Comparison of ENCODE assay signal across 20 mouse cellular contexts in the genomic region with DNA sequence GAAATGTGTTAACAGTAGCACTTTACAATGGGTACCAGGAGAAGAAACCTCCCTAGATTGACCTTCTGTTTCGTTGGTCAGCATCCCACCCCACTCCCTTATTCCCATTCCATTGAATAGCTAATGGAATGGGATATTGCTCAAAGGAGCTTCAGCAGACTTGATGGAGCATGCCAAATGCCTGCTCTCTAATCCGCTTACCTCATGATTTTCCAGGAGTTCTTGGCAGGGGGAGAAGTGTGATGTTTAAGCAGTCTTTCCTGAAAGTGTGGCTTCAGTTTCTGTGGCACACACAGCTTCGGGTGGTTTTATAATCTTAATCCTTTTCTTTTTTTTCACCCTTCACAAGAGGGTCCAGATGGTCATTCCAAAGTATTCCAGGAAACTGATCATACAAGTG.
DNase-seq lines count a peak whose midpoint lies in the region; ATAC-seq and TF ChIP-seq lines count a peak whose summit lies in the region.
"Had no signal": no experiment of that assay in that cellular context is flagged by ENCODE, and none has a peak within 500 bp of the region (broad histone marks: within the 10 kb centered on the region; RNA-seq: fewer than 3 reads in every experiment).

No protein-coding gene starts in this region.

- no peak for TF ChIP-seq CTCF in forebrain, postnatal 0 days (IDR thresholded peaks at IDR 0.05; ENCODE audit: low read depth)

- H3K9me3 ChIP-seq in forebrain, embryonic 15.5 days: no peaks in the 10 kb centered on the region
- no peaks in the 10 kb centered on the region for H3K9me3 ChIP-seq in forebrain, postnatal 0 days (ENCODE audit: low read length)
- H3K9me3 ChIP-seq: embryonic facial prominence, embryonic 13.5 days; hindbrain, embryonic 15.5 days; liver, embryonic 13.5 days had no signal

- no peaks in the 10 kb centered on the region for H3K27me3 ChIP-seq in forebrain, embryonic 15.5 days
- H3K27me3 ChIP-seq in forebrain, postnatal 0 days (ENCODE audit: insufficient read depth, low read length): no peaks in the 10 kb centered on the region
- H3K27me3 ChIP-seq: embryonic facial prominence, embryonic 13.5 days; hindbrain, embryonic 15.5 days; liver, embryonic 13.5 days had no signal

- no peak overlapping the region for H3K4me2 ChIP-seq in forebrain, embryonic 15.5 days (replicated peaks)
- no peak overlapping the region for H3K4me2 ChIP-seq in forebrain, postnatal 0 days (ENCODE audit: low read depth)
- H3K4me2 ChIP-seq: embryonic facial prominence, embryonic 13.5 days; heart, embryonic 11.5 days; hindbrain, embryonic 15.5 days; liver, embryonic 13.5 days had no signal

- peaks cover 21% of the 10 kb centered on the region for H3K4me1 ChIP-seq in forebrain, embryonic 15.5 days
- no peaks in the 10 kb centered on the region for H3K4me1 ChIP-seq in forebrain, postnatal 0 days (ENCODE audit: insufficient read depth)
- H3K4me1 ChIP-seq: embryonic facial prominence, embryonic 13.5 days; hindbrain, embryonic 15.5 days; liver, embryonic 13.5 days had no signal

- ATAC-seq in forebrain, embryonic 15.5 days (replicated peaks): peak; percentile 81
- no peak for ATAC-seq in forebrain, postnatal 0 days
- no peak for ATAC-seq in megakaryocyte progenitor cell, adult 5-6 weeks (replicated peaks; ENCODE audit: poor library complexity)

- intact Hi-C loops in left cerebral cortex, postnatal 14 days (cut with DNase I): no loop called here

- H3K4me3 ChIP-seq in forebrain, embryonic 15.5 days: no peak overlapping the region
- no peak overlapping the region for H3K4me3 ChIP-seq in forebrain, postnatal 0 days (ENCODE audit: low read depth, low read length)
- H3K4me3 ChIP-seq: embryonic facial prominence, embryonic 13.5 days; hindbrain, embryonic 15.5 days; liver, embryonic 13.5 days had no signal

- H3K9ac ChIP-seq in forebrain, embryonic 15.5 days (replicated peaks): no peak overlapping the region
- no peak overlapping the region for H3K9ac ChIP-seq in forebrain, postnatal 0 days
- H3K9ac ChIP-seq: embryonic facial prominence, embryonic 13.5 days; hindbrain, embryonic 15.5 days; liver, embryonic 13.5 days had no signal

- no peak for DNase-seq in forebrain, postnatal 0 days
- DNase-seq in left cerebral cortex, postnatal 14 days (ENCODE audit: low spot score in 2 of 2): peak; percentile 8 to 45
- no peak for DNase-seq in left cerebral cortex, adult 11 months (ENCODE audit: low spot score)
- peak; percentile 63 for DNase-seq in fat pad, adult 2 months (ENCODE audit: extremely low read depth, low read depth, low spot score)
- peak; percentile 7 for DNase-seq in retina, embryonic 14.5 days (ENCODE audit: low spot score)
- DNase-seq: adrenal gland, postnatal 10 days; B cell, adult 2 months; cerebellum, adult 2 months; gastrocnemius, postnatal 25 days; heart, postnatal 14 days; kidney, adult 11 months; liver, embryonic 13.5 days; right cerebral cortex, postnatal 25 days; thymus, postnatal 36 days had no signal

- peak overlapping the region; percentile 46; the same call in 1 of the 2 replicates for H3K27ac ChIP-seq in forebrain, embryonic 15.5 days (replicated peaks)
- no peak overlapping the region for H3K27ac ChIP-seq in forebrain, postnatal 0 days (ENCODE audit: low read depth, low read length)
- H3K27ac ChIP-seq: embryonic facial prominence, embryonic 13.5 days; hindbrain, embryonic 15.5 days; kidney, postnatal 0 days; liver, embryonic 13.5 days had no signal

- no peaks in the 10 kb centered on the region for H3K36me3 ChIP-seq in forebrain, embryonic 15.5 days
- H3K36me3 ChIP-seq in forebrain, postnatal 0 days (ENCODE audit: insufficient read depth): no peaks in the 10 kb centered on the region
- H3K36me3 ChIP-seq: embryonic facial prominence, embryonic 13.5 days; hindbrain, embryonic 15.5 days; liver, embryonic 13.5 days had no signal

- WGBS in forebrain, embryonic 15.5 days: 13% methylated on average over 3 of the region's 3 CpGs
- whole genome bisulfite sequencing in forebrain, postnatal 0 days: 11% methylated on average over 3 of the region's 3 CpGs

Comparison
In these comparisons a context has a peak if more than half of its experiments do, and no peak if none do; other contexts are left out.
1. DNase-seq: peak in left cerebral cortex, postnatal 14 days (2 of 2), fat pad, adult 2 months (single experiment) and retina, embryonic 14.5 days (single experiment); none in forebrain, postnatal 0 days (single experiment) and left cerebral cortex, adult 11 months (single experiment).